Mouse (Mus musculus): Measurements from ENCODE around the gene Mrpl12. TPM values are rescaled to one million over a fixed set of nuclear protein-coding genes. Genes with fewer than 3 reads are reported as not detected.

Gene Mrpl12
- polyA plus RNA-seq, 1 experiment from 2014 or later, result 133 TPM

- Histone ChIP-seq H3K4me2 (ENCODE audit: low read depth, low read length) (no peak overlapping the region), H3K4me3 (ENCODE audit: low read depth, low read length) (no peak overlapping the region), H3K27me3 (ENCODE audit: insufficient read depth, low read length) (no peaks in the 10 kb centered on the region), H3K36me3 (replicated peaks; ENCODE audit: insufficient read depth, low read length) (no peaks in the 10 kb centered on the region), H3K9ac (replicated peaks) (no peak overlapping the region), H3K27ac (ENCODE audit: low read depth) (no peak overlapping the region), H3K9me3 (ENCODE audit: low read length) (no peaks in the 10 kb centered on the region), H3K4me1 (ENCODE audit: insufficient read depth) (no peaks in the 10 kb centered on the region)
- TF ChIP-seq CTCF (IDR thresholded peaks at IDR 0.05; ENCODE audit: low read depth) (no peak), EP300 (IDR thresholded peaks at IDR 0.05; ENCODE audit: low read depth) (no peak)
- DNase-seq (no peak), ATAC-seq (no peak)
- 56% methylated on average over 6 of the region's 6 CpGs for WGBS (ENCODE audit: insufficient replicate concordance)
These were observed 40.3 kb upstream of the Mrpl12 start for GRCm38 (mm10) chr11:120444106-120444505.

- Histone ChIP-seq H3K27me3 (ENCODE audit: insufficient read depth, low read length) (no peaks in the 10 kb centered on the region), H3K4me2 (ENCODE audit: low read depth, low read length) (no peak overlapping the region), H3K9ac (replicated peaks) (no peak overlapping the region), H3K36me3 (replicated peaks; ENCODE audit: insufficient read depth, low read length) (no peaks in the 10 kb centered on the region), H3K9me3 (ENCODE audit: low read length) (no peaks in the 10 kb centered on the region), H3K4me1 (ENCODE audit: insufficient read depth) (no peaks in the 10 kb centered on the region), H3K27ac (ENCODE audit: low read depth) (no peak overlapping the region), H3K4me3 (ENCODE audit: low read depth, low read length) (no peak overlapping the region)
- TF ChIP-seq EP300 (IDR thresholded peaks at IDR 0.05; ENCODE audit: low read depth) (no peak), CTCF (IDR thresholded peaks at IDR 0.05; ENCODE audit: low read depth) (no peak)
- DNase-seq (no peak), ATAC-seq (no peak)
- 51% methylated on average over 3 of the region's 3 CpGs for WGBS (ENCODE audit: insufficient replicate concordance)
These were observed 38.9 kb upstream of the Mrpl12 start for GRCm38 (mm10) chr11:120445475-120445874.

- no peak for TF ChIP-seq EP300 (IDR thresholded peaks at IDR 0.05; ENCODE audit: low read depth)
- DNase-seq (no peak), ATAC-seq (no peak)
- Histone ChIP-seq H3K4me2 (ENCODE audit: low read depth, low read length) (no peak overlapping the region), H3K4me1 (ENCODE audit: insufficient read depth) (no peaks in the 10 kb centered on the region), H3K27ac (ENCODE audit: low read depth) (no peak overlapping the region), H3K9me3 (ENCODE audit: low read length) (no peaks in the 10 kb centered on the region), H3K27me3 (ENCODE audit: insufficient read depth, low read length) (no peaks in the 10 kb centered on the region), H3K9ac (replicated peaks) (no peak overlapping the region), H3K36me3 (replicated peaks; ENCODE audit: insufficient read depth, low read length) (no peaks in the 10 kb centered on the region), H3K4me3 (ENCODE audit: low read depth, low read length) (no peak overlapping the region)
- 79% methylated on average over 7 of the region's 7 CpGs for WGBS (ENCODE audit: insufficient replicate concordance)
These were observed 37.2 kb upstream of the Mrpl12 start for GRCm38 (mm10) chr11:120447179-120447578.

GRCm38 (mm10) chr11:120452246-120452645, 32.2 kb upstream of the Mrpl12 start:
- ATAC-seq, result no peak
- 80% methylated on average over 3 of the region's 3 CpGs for WGBS (ENCODE audit: insufficient replicate concordance)
- H3K4me2 ChIP-seq (ENCODE audit: low read depth, low read length), result no peak overlapping the region
- H3K4me3 ChIP-seq (ENCODE audit: low read depth, low read length), result no peak overlapping the region
- no peak for TF ChIP-seq CTCF (IDR thresholded peaks at IDR 0.05; ENCODE audit: low read depth)
- TF ChIP-seq EP300 (IDR thresholded peaks at IDR 0.05; ENCODE audit: low read depth), result no peak
- H3K27me3 ChIP-seq (ENCODE audit: insufficient read depth, low read length), result no peaks in the 10 kb centered on the region
- DNase-seq, result no peak
- H3K36me3 ChIP-seq (replicated peaks; ENCODE audit: insufficient read depth, low read length), result 0 out of 2 replicates have a peak, but pooled peaks cover 3% of the 10 kb centered on the region
- H3K4me1 ChIP-seq (ENCODE audit: insufficient read depth), result peaks cover 20% of the 10 kb centered on the region
- H3K9ac ChIP-seq (replicated peaks), result no peak overlapping the region
- H3K9me3 ChIP-seq (ENCODE audit: low read length), result no peaks in the 10 kb centered on the region
- H3K27ac ChIP-seq (ENCODE audit: low read depth), result no peak overlapping the region

GRCm38 (mm10) chr11:120453306-120453705, 31.1 kb upstream of the Mrpl12 start, which contains the start of gene Pde6g:
Gene Pde6g (minus strand): TSS chr11:120453500.
- Histone ChIP-seq H3K4me2 (ENCODE audit: low read depth, low read length) (no peak within 1 kb of the TSS), H3K36me3 (replicated peaks; ENCODE audit: insufficient read depth, low read length) (0 out of 2 replicates have a peak, but pooled peaks cover 3% of the 10 kb centered on the region), H3K4me1 (ENCODE audit: insufficient read depth) (peaks cover 25% of the 10 kb centered on the region), H3K9ac (replicated peaks) (no peak within 1 kb of the TSS), H3K9me3 (ENCODE audit: low read length) (no peaks in the 10 kb centered on the region), H3K27ac (ENCODE audit: low read depth) (no peak within 1 kb of the TSS), H3K27me3 (ENCODE audit: insufficient read depth, low read length) (no peaks in the 10 kb centered on the region), H3K4me3 (ENCODE audit: low read depth, low read length) (no peak within 1 kb of the TSS)
- no peak for TF ChIP-seq EP300 (IDR thresholded peaks at IDR 0.05; ENCODE audit: low read depth)
- TF ChIP-seq CTCF (IDR thresholded peaks at IDR 0.05; ENCODE audit: low read depth), result no peak
- DNase-seq (no peak), ATAC-seq (no peak)
- WGBS (ENCODE audit: insufficient replicate concordance), result 63% methylated on average over 4 of the region's 4 CpGs

- peaks cover 6% of the 10 kb centered on the region for H3K36me3 ChIP-seq (replicated peaks; ENCODE audit: insufficient read depth, low read length)
- H3K27me3 ChIP-seq (ENCODE audit: insufficient read depth, low read length), result no peaks in the 10 kb centered on the region
- H3K4me3 ChIP-seq (ENCODE audit: low read depth, low read length), result no peak overlapping the region
- H3K4me2 ChIP-seq (ENCODE audit: low read depth, low read length), result no peak overlapping the region
- no peak for ATAC-seq
- TF ChIP-seq EP300 (IDR thresholded peaks at IDR 0.05; ENCODE audit: low read depth) (no peak), CTCF (IDR thresholded peaks at IDR 0.05; ENCODE audit: low read depth) (no peak)
- DNase-seq, result no peak
- H3K27ac ChIP-seq (ENCODE audit: low read depth), result peak overlapping the region; percentile 44; the same call in 1 of the 2 replicates
- H3K9ac ChIP-seq (replicated peaks), result no peak overlapping the region; the same call in 1 of the 2 replicates
- H3K4me1 ChIP-seq (ENCODE audit: insufficient read depth), result peaks cover 30% of the 10 kb centered on the region
- H3K9me3 ChIP-seq (ENCODE audit: low read length), result no peaks in the 10 kb centered on the region
- WGBS (ENCODE audit: insufficient replicate concordance), result 93% methylated on average over 4 of the region's 4 CpGs
These were observed 29.4 kb upstream of the Mrpl12 start for GRCm38 (mm10) chr11:120454965-120455364.

GRCm38 (mm10) chr11:120455413-120455812, 29.0 kb upstream of the Mrpl12 start:
- peak; percentile 30; the same call in 1 of the 2 replicates for TF ChIP-seq EP300 (IDR thresholded peaks at IDR 0.05; ENCODE audit: low read depth)
- no peak for TF ChIP-seq CTCF (IDR thresholded peaks at IDR 0.05; ENCODE audit: low read depth)
- Histone ChIP-seq H3K27me3 (ENCODE audit: insufficient read depth, low read length) (no peaks in the 10 kb centered on the region), H3K4me3 (ENCODE audit: low read depth, low read length) (no peak overlapping the region), H3K27ac (ENCODE audit: low read depth) (peak overlapping the region; percentile 44; the same call in 1 of the 2 replicates), H3K4me1 (ENCODE audit: insufficient read depth) (peaks cover 30% of the 10 kb centered on the region), H3K36me3 (replicated peaks; ENCODE audit: insufficient read depth, low read length) (peaks cover 7% of the 10 kb centered on the region), H3K9ac (replicated peaks) (no peak overlapping the region; the same call in 1 of the 2 replicates), H3K9me3 (ENCODE audit: low read length) (no peaks in the 10 kb centered on the region), H3K4me2 (ENCODE audit: low read depth, low read length) (no peak overlapping the region)
- ATAC-seq (no peak), DNase-seq (no peak)
- WGBS (ENCODE audit: insufficient replicate concordance), result 82% methylated on average over 7 of the region's 7 CpGs

All from liver, postnatal 0 days (tissue).